Mouse (Mus musculus): ENCODE measurements around the gene Znfx1.

Gene Znfx1

GRCm38 (mm10) chr2:167071641-167072601 is 9.1 kb upstream of the Znfx1 start:
- DNase-seq (ENCODE audit: low spot score in 2 of 2), result peak; percentile 93

- no peak for DNase-seq (ENCODE audit: low spot score in 2 of 2)
Measured at GRCm38 (mm10) chr2:167071266-167071640, 8.4 kb upstream of the Znfx1 start.

- no peak for DNase-seq (ENCODE audit: low spot score in 2 of 2)
Measured at GRCm38 (mm10) chr2:167070341-167070740, 7.5 kb upstream of the Znfx1 start.

GRCm38 (mm10) chr2:167067575-167067974 is 4.8 kb upstream of the Znfx1 start:
- DNase-seq (ENCODE audit: low spot score in 2 of 2), result no peak

- no peak for DNase-seq (ENCODE audit: low spot score in 2 of 2)
Measured at GRCm38 (mm10) chr2:167066528-167067516, 4.0 kb upstream of the Znfx1 start.

GRCm38 (mm10) chr2:167066031-167066430 is 3.2 kb upstream of the Znfx1 start:
- DNase-seq (ENCODE audit: low spot score in 2 of 2), result no peak

GRCm38 (mm10) chr2:167064601-167065295 is 1.9 kb upstream of the Znfx1 start:
- no peak for DNase-seq (ENCODE audit: low spot score in 2 of 2)

- no peak for DNase-seq (ENCODE audit: low spot score in 2 of 2)
Measured at GRCm38 (mm10) chr2:167063906-167064496, 1.2 kb upstream of the Znfx1 start.

GRCm38 (mm10) chr2:167062497-167062911 is 311 bp downstream of the Znfx1 start:
- peak; percentile 93 to 96 for DNase-seq (ENCODE audit: low spot score in 2 of 2)

- no peak for DNase-seq (ENCODE audit: low spot score in 2 of 2)
Measured at GRCm38 (mm10) chr2:167061381-167062034, 1.3 kb downstream of the Znfx1 start.

GRCm38 (mm10) chr2:167060761-167061160 is 2.1 kb downstream of the Znfx1 start:
- no peak for DNase-seq (ENCODE audit: low spot score in 2 of 2)

GRCm38 (mm10) chr2:167060360-167060759 is 2.5 kb downstream of the Znfx1 start:
- peak in 1 of 2 experiments; percentile 24 for DNase-seq (ENCODE audit: low spot score in 2 of 2)

GRCm38 (mm10) chr2:167059960-167060359 is 2.9 kb downstream of the Znfx1 start:
- no peak for DNase-seq (ENCODE audit: low spot score in 2 of 2)

- no peak for DNase-seq (ENCODE audit: low spot score in 2 of 2)
Measured at GRCm38 (mm10) chr2:167059536-167059935, 3.3 kb downstream of the Znfx1 start.

- DNase-seq (ENCODE audit: low spot score in 2 of 2), result no peak
Measured at GRCm38 (mm10) chr2:167058814-167059387, 3.9 kb downstream of the Znfx1 start.

- no peak for DNase-seq (ENCODE audit: low spot score in 2 of 2)
Measured at GRCm38 (mm10) chr2:167058201-167058600, 4.6 kb downstream of the Znfx1 start.

- no peak for DNase-seq (ENCODE audit: low spot score in 2 of 2)
Measured at GRCm38 (mm10) chr2:167056942-167057323, 5.9 kb downstream of the Znfx1 start.

- DNase-seq (ENCODE audit: low spot score in 2 of 2), result no peak
Measured at GRCm38 (mm10) chr2:167056210-167056941, 6.4 kb downstream of the Znfx1 start.

GRCm38 (mm10) chr2:167055386-167055785 is 7.4 kb downstream of the Znfx1 start:
- peak; percentile 37 to 47 for DNase-seq (ENCODE audit: low spot score in 2 of 2)
